Mouse (Mus musculus): ENCODE measurements around the gene Flt1. TPM values are rescaled to one million over a fixed set of nuclear protein-coding genes. Genes with fewer than 3 reads are reported as not detected.
"Not testable (repeated sequence)": the region's sequence is repeated elsewhere in the genome, so short reads cannot be mapped to it uniquely, and the experiment has no call there.

The Flt1 gene
- polyA plus RNA-seq, 1 experiment from 2014 or later: 15.1 TPM

GRCm38 (mm10) chr5:147626944-147627343 lies 98.9 kb downstream of the Flt1 start:
- Histone ChIP-seq H3K27me3 (replicated peaks; ENCODE audit: control insufficient read depth, insufficient read depth, low read length) (no peaks in the 10 kb centered on the region), H3K9me3 (ENCODE audit: control insufficient read depth, low read length) (0 out of 2 replicates have a peak, but pooled peaks cover 2% of the 10 kb centered on the region), H3K4me3 (ENCODE audit: low read depth, low read length) (no peak overlapping the region), H3K4me2 (ENCODE audit: low read length) (no peak overlapping the region), H3K9ac (ENCODE audit: low read length) (no peak overlapping the region), H3K36me3 (ENCODE audit: control insufficient read depth, insufficient read depth, low read length) (no peaks in the 10 kb centered on the region), H3K4me1 (replicated peaks; ENCODE audit: control insufficient read depth, insufficient read depth, low read length) (no peaks in the 10 kb centered on the region), H3K27ac (ENCODE audit: low read depth) (no peak overlapping the region)
- WGBS: 61% methylated on average over 2 of the region's 2 CpGs
- no peak for ATAC-seq (replicated peaks; ENCODE audit: low FRiP score, low TSS enrichment, low read depth)
- no peak for DNase-seq (ENCODE audit: low spot score)

GRCm38 (mm10) chr5:147623747-147624146 lies 102.1 kb downstream of the Flt1 start:
- DNase-seq (ENCODE audit: low spot score) (no peak), ATAC-seq (replicated peaks; ENCODE audit: low FRiP score, low TSS enrichment, low read depth) (no peak)
- no peak overlapping the region for H3K9ac ChIP-seq (ENCODE audit: low read length)
- 68% methylated on average over 10 of the region's 10 CpGs for WGBS
- H3K4me3 ChIP-seq (ENCODE audit: low read depth, low read length): no peak overlapping the region
- H3K36me3 ChIP-seq (ENCODE audit: control insufficient read depth, insufficient read depth, low read length): no peaks in the 10 kb centered on the region
- H3K9me3 ChIP-seq (ENCODE audit: control insufficient read depth, low read length): 0 out of 2 replicates have a peak, but pooled peaks cover 2% of the 10 kb centered on the region
- no peaks in the 10 kb centered on the region for H3K27me3 ChIP-seq (replicated peaks; ENCODE audit: control insufficient read depth, insufficient read depth, low read length)
- H3K27ac ChIP-seq (ENCODE audit: low read depth): no peak overlapping the region
- H3K4me1 ChIP-seq (replicated peaks; ENCODE audit: control insufficient read depth, insufficient read depth, low read length): peaks cover 7% of the 10 kb centered on the region; the same call in 1 of the 2 replicates
- H3K4me2 ChIP-seq (ENCODE audit: low read length): no peak overlapping the region

- no peak overlapping the region for H3K9ac ChIP-seq (ENCODE audit: low read length)
- H3K9me3 ChIP-seq (ENCODE audit: control insufficient read depth, low read length): 0 out of 2 replicates have a peak, but pooled peaks cover 2% of the 10 kb centered on the region
- peak; percentile 58 for DNase-seq (ENCODE audit: low spot score)
- no peaks in the 10 kb centered on the region for H3K36me3 ChIP-seq (ENCODE audit: control insufficient read depth, insufficient read depth, low read length)
- H3K27me3 ChIP-seq (replicated peaks; ENCODE audit: control insufficient read depth, insufficient read depth, low read length): no peaks in the 10 kb centered on the region
- 10% methylated on average over 2 of the region's 2 CpGs for WGBS
- peaks cover 9% of the 10 kb centered on the region; the same call in 1 of the 2 replicates for H3K4me1 ChIP-seq (replicated peaks; ENCODE audit: control insufficient read depth, insufficient read depth, low read length)
- H3K4me3 ChIP-seq (ENCODE audit: low read depth, low read length): no peak overlapping the region
- H3K27ac ChIP-seq (ENCODE audit: low read depth): no peak overlapping the region; the same call in 1 of the 2 replicates
- ATAC-seq (replicated peaks; ENCODE audit: low FRiP score, low TSS enrichment, low read depth): peak; percentile 48; the same call in 1 of the 2 replicates
- 0 out of 2 replicates have a peak overlapping the region, but pooled peaks have one; percentile 6 for H3K4me2 ChIP-seq (ENCODE audit: low read length)
Measured at GRCm38 (mm10) chr5:147620178-147620577, 105.6 kb downstream of the Flt1 start.

- H3K27ac ChIP-seq (ENCODE audit: low read depth): no peak overlapping the region
- no peak overlapping the region for H3K4me2 ChIP-seq (ENCODE audit: low read length)
- no peaks in the 10 kb centered on the region for H3K27me3 ChIP-seq (replicated peaks; ENCODE audit: control insufficient read depth, insufficient read depth, low read length)
- no peak for ATAC-seq (replicated peaks; ENCODE audit: low FRiP score, low TSS enrichment, low read depth)
- no peak for DNase-seq (ENCODE audit: low spot score)
- H3K4me1 ChIP-seq (replicated peaks; ENCODE audit: control insufficient read depth, insufficient read depth, low read length): peaks cover 11% of the 10 kb centered on the region; the same call in 1 of the 2 replicates
- WGBS: 83% methylated on average over 10 of the region's 10 CpGs
- no peak overlapping the region for H3K4me3 ChIP-seq (ENCODE audit: low read depth, low read length)
- no peaks in the 10 kb centered on the region for H3K36me3 ChIP-seq (ENCODE audit: control insufficient read depth, insufficient read depth, low read length)
- no peaks in the 10 kb centered on the region for H3K9me3 ChIP-seq (ENCODE audit: control insufficient read depth, low read length)
- no peak overlapping the region for H3K9ac ChIP-seq (ENCODE audit: low read length)
Measured at GRCm38 (mm10) chr5:147618243-147618642, 107.6 kb downstream of the Flt1 start.

GRCm38 (mm10) chr5:147616450-147616849 lies 109.4 kb downstream of the Flt1 start:
- Histone ChIP-seq H3K9me3 (ENCODE audit: control insufficient read depth, low read length) (no peaks in the 10 kb centered on the region), H3K27me3 (replicated peaks; ENCODE audit: control insufficient read depth, insufficient read depth, low read length) (no peaks in the 10 kb centered on the region), H3K4me3 (ENCODE audit: low read depth, low read length) (no peak overlapping the region), H3K4me2 (ENCODE audit: low read length) (no peak overlapping the region), H3K36me3 (ENCODE audit: control insufficient read depth, insufficient read depth, low read length) (no peaks in the 10 kb centered on the region), H3K27ac (ENCODE audit: low read depth) (no peak overlapping the region), H3K4me1 (replicated peaks; ENCODE audit: control insufficient read depth, insufficient read depth, low read length) (peaks cover 11% of the 10 kb centered on the region; the same call in 1 of the 2 replicates), H3K9ac (ENCODE audit: low read length) (no peak overlapping the region)
- ATAC-seq (replicated peaks; ENCODE audit: low FRiP score, low TSS enrichment, low read depth) (no peak), DNase-seq (ENCODE audit: low spot score) (no peak)
- 54% methylated on average over 3 of the region's 3 CpGs for WGBS

GRCm38 (mm10) chr5:147614659-147615058 lies 111.2 kb downstream of the Flt1 start:
- no peak overlapping the region for H3K9ac ChIP-seq (ENCODE audit: low read length)
- no peak overlapping the region for H3K4me3 ChIP-seq (ENCODE audit: low read depth, low read length)
- H3K27me3 ChIP-seq (replicated peaks; ENCODE audit: control insufficient read depth, insufficient read depth, low read length): no peaks in the 10 kb centered on the region
- H3K4me1 ChIP-seq (replicated peaks; ENCODE audit: control insufficient read depth, insufficient read depth, low read length): peaks cover 5% of the 10 kb centered on the region; the same call in 1 of the 2 replicates
- no peak overlapping the region for H3K4me2 ChIP-seq (ENCODE audit: low read length)
- no peaks in the 10 kb centered on the region for H3K9me3 ChIP-seq (ENCODE audit: control insufficient read depth, low read length)
- DNase-seq (ENCODE audit: low spot score) (no peak), ATAC-seq (replicated peaks; ENCODE audit: low FRiP score, low TSS enrichment, low read depth) (no peak)
- H3K27ac ChIP-seq (ENCODE audit: low read depth): no peak overlapping the region
- 80% methylated on average over 6 of the region's 6 CpGs for WGBS
- no peaks in the 10 kb centered on the region for H3K36me3 ChIP-seq (ENCODE audit: control insufficient read depth, insufficient read depth, low read length)

GRCm38 (mm10) chr5:147611348-147611747 lies 114.5 kb downstream of the Flt1 start:
- H3K4me2 ChIP-seq (ENCODE audit: low read length); DNase-seq (ENCODE audit: low spot score); H3K27ac ChIP-seq (ENCODE audit: low read depth); H3K4me1 ChIP-seq (replicated peaks; ENCODE audit: control insufficient read depth, insufficient read depth, low read length); H3K9ac ChIP-seq (ENCODE audit: low read length); H3K36me3 ChIP-seq (ENCODE audit: control insufficient read depth, insufficient read depth, low read length); ATAC-seq (replicated peaks; ENCODE audit: low FRiP score, low TSS enrichment, low read depth); H3K9me3 ChIP-seq (ENCODE audit: control insufficient read depth, low read length); H3K4me3 ChIP-seq (ENCODE audit: low read depth, low read length); H3K27me3 ChIP-seq (replicated peaks; ENCODE audit: control insufficient read depth, insufficient read depth, low read length): not testable (repeated sequence)
- 90% methylated on average over 3 of the region's 3 CpGs for WGBS

- H3K27me3 ChIP-seq (replicated peaks; ENCODE audit: control insufficient read depth, insufficient read depth, low read length): no peaks in the 10 kb centered on the region
- H3K27ac ChIP-seq (ENCODE audit: low read depth): no peak overlapping the region
- H3K4me2 ChIP-seq (ENCODE audit: low read length): no peak overlapping the region
- 88% methylated on average over 13 of the region's 13 CpGs for WGBS
- no peaks in the 10 kb centered on the region for H3K4me1 ChIP-seq (replicated peaks; ENCODE audit: control insufficient read depth, insufficient read depth, low read length)
- no peak for DNase-seq (ENCODE audit: low spot score)
- no peak overlapping the region for H3K9ac ChIP-seq (ENCODE audit: low read length)
- H3K36me3 ChIP-seq (ENCODE audit: control insufficient read depth, insufficient read depth, low read length): no peaks in the 10 kb centered on the region
- ATAC-seq (replicated peaks; ENCODE audit: low FRiP score, low TSS enrichment, low read depth): no peak
- H3K9me3 ChIP-seq (ENCODE audit: control insufficient read depth, low read length): no peaks in the 10 kb centered on the region
- H3K4me3 ChIP-seq (ENCODE audit: low read depth, low read length): no peak overlapping the region
Measured at GRCm38 (mm10) chr5:147607256-147607975, 118.4 kb downstream of the Flt1 start.

GRCm38 (mm10) chr5:147606751-147607150 lies 119.1 kb downstream of the Flt1 start:
- ATAC-seq (replicated peaks; ENCODE audit: low FRiP score, low TSS enrichment, low read depth): no peak
- H3K9me3 ChIP-seq (ENCODE audit: control insufficient read depth, low read length): no peaks in the 10 kb centered on the region
- no peaks in the 10 kb centered on the region for H3K27me3 ChIP-seq (replicated peaks; ENCODE audit: control insufficient read depth, insufficient read depth, low read length)
- no peaks in the 10 kb centered on the region for H3K36me3 ChIP-seq (ENCODE audit: control insufficient read depth, insufficient read depth, low read length)
- no peak for DNase-seq (ENCODE audit: low spot score)
- no peak overlapping the region for H3K4me2 ChIP-seq (ENCODE audit: low read length)
- 75% methylated on average over 13 of the region's 13 CpGs for WGBS
- H3K9ac ChIP-seq (ENCODE audit: low read length): no peak overlapping the region
- no peaks in the 10 kb centered on the region for H3K4me1 ChIP-seq (replicated peaks; ENCODE audit: control insufficient read depth, insufficient read depth, low read length)
- no peak overlapping the region for H3K4me3 ChIP-seq (ENCODE audit: low read depth, low read length)
- no peak overlapping the region for H3K27ac ChIP-seq (ENCODE audit: low read depth)
